Mouse (Mus musculus) regulatory T cell (primary cell): ENCODE results near the gene Anp32b.

Experiments
- in situ Hi-C: fragments of 300-600 bp; cut with MboI, MseI; formaldehyde crosslinking; loops from one replicate; pipeline ENCODE4 v1.15.1; 2025; ENCODE audit warnings: high pct_unique_total_duplicates

The Anp32b gene

GRCm38 (mm10) chr4:46450519-46451131 lies at the start of gene Anp32b:
Gene Anp32b, plus strand, starts transcription at chr4:46450902.
- in situ Hi-C loops = no loop called here

DNA sequence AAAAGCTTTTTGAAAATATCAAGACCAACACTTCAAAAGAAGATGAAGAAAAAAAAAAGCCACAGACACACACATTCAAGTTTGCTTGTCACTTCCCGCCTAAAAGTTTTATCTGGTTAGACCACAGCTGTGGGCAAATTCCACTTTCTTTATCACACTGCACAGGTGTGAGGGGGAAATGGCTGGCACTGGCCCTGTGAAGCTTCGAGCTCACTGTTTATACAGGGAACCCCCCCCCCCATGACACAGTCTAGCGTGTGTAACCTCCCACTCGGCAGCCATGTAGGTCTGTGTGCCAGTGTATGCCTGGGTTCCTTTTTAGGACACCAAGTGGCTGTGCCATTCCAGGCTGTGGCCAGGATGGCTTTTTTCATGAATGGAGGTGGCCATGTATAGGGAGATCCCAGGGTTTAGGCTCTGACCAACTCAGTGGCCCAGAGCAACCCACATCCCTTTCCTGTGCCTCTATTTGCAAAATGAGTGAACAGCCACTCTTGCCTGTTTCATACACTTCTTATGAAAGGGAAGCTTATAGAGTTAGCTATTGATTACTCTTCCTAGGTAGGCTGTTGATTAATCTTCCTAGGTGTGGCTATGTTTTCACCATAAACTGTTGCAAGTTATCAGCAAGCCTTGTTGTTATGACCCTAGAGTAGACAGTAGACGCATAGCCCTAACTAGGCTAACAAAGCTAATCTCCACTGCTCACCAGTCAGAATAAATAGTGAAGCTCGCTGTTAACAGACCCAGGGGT lies 46.5 kb upstream of the Anp32b start:
- in situ Hi-C loops = no loop called here

DNA sequence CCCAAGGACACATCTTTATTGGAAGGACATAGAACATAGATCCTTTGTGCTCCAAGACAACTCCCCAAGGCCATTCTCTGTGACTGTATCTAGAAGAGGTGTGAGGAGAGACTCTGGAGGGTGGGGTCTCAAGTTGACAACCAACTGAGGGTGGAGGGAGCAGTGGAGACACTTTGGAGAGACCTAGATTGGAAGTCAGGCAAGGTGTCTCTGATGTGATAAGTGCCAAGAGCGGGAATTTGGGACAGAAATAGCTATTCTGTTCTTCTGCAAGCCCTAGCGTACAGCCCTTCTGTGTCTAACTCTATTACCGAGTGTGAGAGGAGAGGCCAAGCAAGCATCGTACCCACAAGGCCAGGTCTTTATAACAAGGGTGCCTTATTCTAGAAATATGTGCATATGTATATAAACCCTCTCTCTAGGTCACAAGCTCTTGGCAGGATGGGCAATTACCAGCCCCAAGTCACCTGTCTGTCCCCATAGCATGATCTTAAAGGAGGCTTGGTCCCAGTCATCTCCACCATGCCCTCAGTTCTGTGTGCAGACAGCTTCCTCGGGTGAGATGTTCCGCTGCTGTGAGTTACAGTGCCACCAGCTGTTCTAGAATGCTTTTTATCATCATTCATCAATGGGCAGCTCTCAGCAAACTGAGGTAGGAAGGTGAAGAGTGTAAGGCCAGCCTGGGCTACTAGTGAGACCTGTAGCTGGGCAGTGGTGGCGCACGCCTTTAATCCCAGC lies 43.6 kb upstream of the Anp32b start:
- in situ Hi-C loops = no loop called here

DNA sequence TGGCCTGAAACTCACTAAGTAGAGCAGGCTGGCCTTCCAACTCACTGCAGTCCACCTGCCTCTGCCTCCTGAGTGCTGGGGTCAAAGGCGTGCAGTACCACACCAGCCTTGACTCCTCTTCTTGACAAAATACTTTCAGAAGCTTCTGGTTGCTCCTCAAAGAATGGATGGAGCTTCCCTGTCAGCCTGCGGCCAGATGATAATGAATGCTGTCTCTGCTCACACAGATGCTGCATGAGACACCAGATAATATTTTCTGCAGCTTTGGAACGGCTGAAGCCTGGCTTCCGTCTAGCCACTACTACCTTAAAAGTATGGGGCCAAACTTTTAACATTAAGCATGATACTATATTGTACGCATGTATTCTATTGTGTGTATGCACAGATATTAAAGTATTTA lies 40.0 kb upstream of the Anp32b start:
- in situ Hi-C loops = no loop called here

DNA sequence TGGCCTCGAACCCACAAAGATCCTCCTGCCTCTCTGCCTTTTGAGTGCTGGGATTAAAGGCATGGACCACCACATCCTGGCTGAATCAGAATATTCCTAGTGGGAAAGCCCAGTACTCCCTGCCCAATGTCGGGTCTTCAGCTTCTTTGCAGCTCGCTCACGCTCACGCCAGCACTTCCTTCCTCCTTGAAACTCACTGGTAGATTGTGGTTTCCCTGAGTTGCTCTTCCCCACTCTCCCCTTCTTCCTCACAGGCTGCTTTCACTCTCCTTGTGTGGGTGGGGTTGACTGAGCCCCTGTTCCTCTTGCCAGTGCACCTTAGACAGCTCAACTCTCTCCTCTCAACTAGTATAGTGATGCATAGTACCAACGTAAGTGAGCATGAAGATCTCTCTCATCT lies 39.2 kb upstream of the Anp32b start:
- in situ Hi-C loops = no loop called here

DNA sequence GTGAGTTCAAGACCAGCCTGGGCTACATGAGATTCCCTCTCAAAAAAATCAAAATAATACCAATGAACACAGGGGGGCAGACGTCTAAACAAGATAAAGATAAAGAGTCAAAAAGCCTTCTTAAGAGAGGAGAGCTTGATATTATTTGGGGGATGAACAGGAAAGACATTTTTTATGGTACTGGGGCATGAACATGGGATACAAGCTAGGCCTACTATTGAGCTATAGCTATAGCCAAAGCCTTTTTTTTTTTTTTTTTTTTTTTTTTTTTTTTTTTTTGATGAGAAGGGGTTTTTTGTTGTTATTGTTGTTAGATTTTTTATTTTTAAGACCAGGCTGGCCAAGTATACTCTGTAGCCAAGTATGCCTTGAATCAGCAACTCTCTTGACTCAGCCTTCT lies 38.6 kb upstream of the Anp32b start:
- in situ Hi-C loops = no loop called here

DNA sequence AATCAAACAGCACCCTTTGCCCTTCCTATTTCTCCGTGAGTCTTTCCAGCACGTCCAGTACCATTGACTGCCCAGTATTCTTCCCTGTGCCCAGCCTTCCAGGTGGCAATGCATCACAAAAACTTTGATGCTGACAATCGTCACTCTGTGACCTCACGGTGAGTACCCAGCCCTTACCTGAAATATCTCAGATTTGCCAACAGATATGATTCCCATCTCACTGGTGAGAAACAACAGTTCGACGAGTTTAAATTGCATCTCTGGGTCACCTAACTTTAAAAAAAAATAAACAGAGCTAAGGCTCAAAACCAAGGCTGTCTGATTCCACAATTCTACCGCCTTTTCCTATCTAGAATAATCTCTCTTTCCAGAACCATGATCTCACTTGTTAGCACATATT lies 37.3 kb upstream of the Anp32b start, which contains the start of gene Hemgn:
Gene Hemgn, minus strand, starts transcription at position 101 of the 400 bp plus-strand sequence.
- in situ Hi-C loops = no loop called here

DNA sequence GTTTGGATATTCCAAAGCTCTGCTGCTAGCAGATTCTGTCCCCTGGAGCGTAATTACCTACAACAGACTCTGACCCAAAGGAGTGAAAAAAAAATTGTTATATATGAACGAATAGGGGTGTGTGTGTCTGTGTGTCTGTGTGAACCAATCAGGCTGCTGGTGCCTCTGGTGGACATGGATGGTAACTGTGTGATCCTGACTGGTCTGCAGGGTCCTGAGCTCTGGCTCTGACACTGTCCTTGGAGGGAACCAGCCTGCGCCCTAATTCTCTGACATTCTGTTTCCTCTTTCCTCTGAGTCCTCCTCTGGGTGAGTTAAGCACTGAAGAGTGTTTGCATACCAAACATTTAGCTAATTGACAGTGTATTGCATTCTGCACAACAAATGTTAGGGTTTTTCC lies 33.2 kb upstream of the Anp32b start:
- in situ Hi-C loops = no loop called here

- in situ Hi-C loops = no loop called here
These were observed 31.9 kb upstream of the Anp32b start for GRCm38 (mm10) chr4:46418851-46419250.

- in situ Hi-C loops = no loop called here
These were observed 28.1 kb upstream of the Anp32b start for GRCm38 (mm10) chr4:46422625-46423024.

DNA sequence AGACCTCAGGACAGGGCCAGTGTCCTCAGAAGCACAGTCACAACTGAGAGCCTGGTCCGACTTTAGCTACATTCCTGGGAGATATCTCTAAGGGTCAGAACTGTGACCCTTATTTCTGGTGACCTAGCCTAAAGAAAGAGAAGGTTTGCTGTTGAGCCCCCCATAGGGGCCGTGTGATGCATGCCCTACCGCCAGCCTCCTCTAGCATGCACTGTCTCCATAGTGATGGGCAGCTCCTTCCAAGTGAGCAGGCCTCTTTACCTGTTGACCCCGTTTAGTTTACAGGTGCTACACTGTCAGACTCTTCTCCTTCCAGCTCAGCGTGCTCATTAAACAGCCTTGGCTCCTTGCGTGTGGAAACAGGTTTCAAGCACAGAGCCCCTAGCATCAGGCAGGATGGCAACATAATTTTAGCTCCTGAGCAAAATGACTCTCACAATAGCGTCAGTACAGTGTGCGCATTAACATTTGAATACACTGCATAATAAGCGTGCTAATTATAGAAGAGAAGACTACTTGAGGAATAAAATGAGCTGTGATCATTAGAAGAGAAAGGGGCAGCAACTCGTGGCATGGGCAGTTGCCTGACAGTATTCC lies 21.7 kb upstream of the Anp32b start:
- in situ Hi-C loops = no loop called here

DNA sequence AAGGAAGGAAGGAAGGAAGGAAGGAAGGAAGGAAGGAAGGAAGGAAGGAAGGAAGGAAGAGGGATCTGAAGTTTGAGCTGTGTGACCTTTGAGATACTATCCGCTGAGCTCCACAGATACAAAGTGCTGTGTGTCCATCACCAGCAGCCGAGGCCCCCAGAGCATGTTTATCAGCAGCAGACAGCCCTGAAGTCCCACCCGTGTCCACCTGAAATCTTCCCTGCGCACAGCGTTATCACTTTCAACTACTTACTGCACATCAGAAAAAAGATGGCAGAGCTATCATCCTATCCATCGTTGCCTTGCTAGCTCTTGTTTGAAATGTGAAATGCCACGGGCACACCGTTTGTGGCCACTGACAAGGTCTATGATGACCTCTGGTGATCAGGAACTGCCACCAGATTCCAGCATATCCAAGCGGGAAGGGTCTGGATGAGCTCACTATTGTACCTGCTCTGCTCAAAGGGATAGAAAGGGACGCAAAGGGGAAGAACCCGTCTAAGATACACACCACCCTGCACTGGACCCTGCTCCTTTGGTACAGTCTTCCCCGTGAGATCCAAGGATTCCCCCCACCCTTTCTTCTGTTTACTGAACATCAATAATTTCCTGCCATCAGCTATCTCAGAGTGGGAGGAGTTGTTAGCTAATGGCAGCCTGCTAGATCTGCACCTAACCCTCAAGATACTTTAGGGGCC lies 18.2 kb upstream of the Anp32b start:
- in situ Hi-C loops = no loop called here

DNA sequence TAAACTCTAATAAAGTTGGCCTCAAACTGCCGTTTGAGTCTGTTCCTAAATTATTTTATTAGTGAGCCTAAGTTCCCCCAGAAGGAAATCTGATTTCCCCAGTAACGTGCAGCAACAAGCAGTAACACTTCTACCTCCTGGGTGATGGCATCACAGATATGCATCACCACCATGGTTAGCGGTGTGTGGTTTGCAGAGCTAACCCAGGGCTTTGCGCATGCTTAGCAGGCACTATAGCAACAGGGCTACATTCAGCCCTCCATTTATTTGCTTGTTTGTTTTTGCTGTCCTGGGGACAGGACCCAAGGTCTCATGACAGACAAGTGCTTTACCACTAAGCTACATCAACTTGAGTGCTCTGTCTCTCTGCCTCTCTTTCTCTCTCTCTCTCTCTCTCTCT lies 8.2 kb upstream of the Anp32b start:
- in situ Hi-C loops = no loop called here

GRCm38 (mm10) chr4:46445237-46445945 lies 5.3 kb upstream of the Anp32b start:
- in situ Hi-C loops = no loop called here

DNA sequence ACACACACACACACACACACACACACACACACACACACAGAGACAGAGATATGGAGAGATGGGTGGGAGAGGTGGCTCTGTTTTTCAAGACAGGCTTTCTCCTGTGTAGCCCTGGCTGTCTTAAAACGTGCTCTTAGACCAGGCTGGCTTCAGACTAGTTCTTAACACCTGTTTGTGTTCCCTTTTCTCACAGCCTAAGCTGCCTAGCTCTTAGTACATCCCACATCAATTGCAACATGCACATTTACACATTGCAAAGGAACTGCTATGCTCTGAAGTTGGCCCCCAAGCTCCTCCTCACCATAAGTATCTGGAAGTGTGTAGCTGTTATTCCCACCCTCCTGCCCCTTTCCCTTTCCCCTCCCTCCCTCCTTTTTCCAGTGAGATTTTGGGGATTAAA lies 3.2 kb upstream of the Anp32b start:
- in situ Hi-C loops = no loop called here

- in situ Hi-C loops = no loop called here
These were observed 1.8 kb upstream of the Anp32b start for GRCm38 (mm10) chr4:46448886-46449285.

- in situ Hi-C loops = no loop called here
These were observed 633 bp upstream of the Anp32b start for GRCm38 (mm10) chr4:46450020-46450518.

GRCm38 (mm10) chr4:46451240-46451757 lies 597 bp downstream of the Anp32b start:
- in situ Hi-C loops = no loop called here

DNA sequence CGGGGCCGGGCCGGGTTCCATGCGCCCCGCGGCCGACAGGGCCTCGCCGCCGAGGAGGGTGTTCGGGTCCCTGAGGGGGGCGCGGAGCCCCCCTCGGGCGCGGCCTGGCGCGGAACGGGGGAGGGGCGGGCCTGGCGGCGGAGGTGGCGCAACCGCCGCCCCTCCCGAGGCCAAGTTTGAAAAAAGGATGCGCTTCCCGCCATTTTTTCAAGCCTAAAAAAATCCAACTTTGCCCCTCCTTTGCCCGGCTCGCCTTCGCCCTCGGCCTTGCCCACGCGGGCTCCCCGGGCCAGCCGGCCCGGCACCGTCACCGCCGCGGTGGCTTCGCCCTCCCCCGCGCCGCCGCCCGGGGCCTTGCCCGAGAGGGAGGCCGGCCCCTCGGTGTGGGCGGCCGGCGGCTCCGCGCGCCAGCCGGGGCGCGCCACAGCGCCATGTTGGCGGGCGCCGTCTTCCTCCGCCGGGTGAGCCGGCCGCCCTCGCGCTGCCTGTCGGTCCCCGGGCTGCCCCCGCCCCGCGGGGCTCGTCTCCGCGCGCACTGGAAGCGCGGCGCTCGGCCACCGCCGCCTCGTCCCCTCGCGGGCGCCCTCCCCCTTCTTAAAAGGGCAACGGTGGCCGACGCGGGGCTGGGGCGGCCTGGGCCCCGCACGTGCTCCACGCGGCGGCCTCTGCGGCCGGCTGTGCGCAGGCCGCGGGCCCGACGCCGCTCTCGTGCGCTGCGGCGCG lies 1.2 kb downstream of the Anp32b start:
- in situ Hi-C loops = no loop called here

DNA sequence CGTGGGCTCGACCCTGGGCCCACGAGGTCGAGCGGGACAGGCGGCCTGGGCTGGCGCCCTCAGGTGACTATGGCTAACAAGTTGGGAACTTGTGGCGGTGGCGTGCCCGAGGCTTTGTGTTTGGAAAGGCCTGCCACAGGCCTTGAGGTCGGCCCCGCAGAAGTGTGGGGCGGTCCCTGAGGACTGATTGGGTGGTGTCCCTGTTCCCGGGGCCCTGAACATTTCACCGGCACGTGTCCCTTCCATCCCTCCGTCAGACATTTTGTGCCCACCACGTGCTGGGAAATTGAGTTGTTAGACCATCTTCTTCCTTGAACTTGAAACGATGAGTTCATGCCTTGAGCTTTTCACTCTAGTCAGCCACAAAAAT lies 1.8 kb downstream of the Anp32b start:
- in situ Hi-C loops = no loop called here
